Mouse (Mus musculus): ENCODE results near the gene 9130409I23Rik. TPM values are rescaled to one million over a fixed set of nuclear protein-coding genes. Genes with fewer than 3 reads are reported as not detected.
A peak's percentile ranks its signal among the peaks of the same experiment; 100 is the strongest.

9130409I23Rik gene
- polyA plus RNA-seq, 1 experiment from 2014 or later, result 0.53 TPM

GRCm38 (mm10) chr1:181068344-181068743, 17.3 kb downstream of the 9130409I23Rik start:
- Histone ChIP-seq H3K36me3 (replicated peaks; ENCODE audit: insufficient read depth, low read length) (no peaks in the 10 kb centered on the region), H3K9ac (replicated peaks) (no peak overlapping the region), H3K27ac (ENCODE audit: low read depth) (no peak overlapping the region), H3K27me3 (ENCODE audit: insufficient read depth, low read length) (0 out of 2 replicates have a peak, but pooled peaks cover 3% of the 10 kb centered on the region), H3K4me1 (ENCODE audit: insufficient read depth) (no peaks in the 10 kb centered on the region), H3K9me3 (ENCODE audit: low read length) (no peaks in the 10 kb centered on the region), H3K4me3 (ENCODE audit: low read depth, low read length) (no peak overlapping the region), H3K4me2 (ENCODE audit: low read depth, low read length) (no peak overlapping the region)
- ATAC-seq, result no peak
- TF ChIP-seq EP300 (IDR thresholded peaks at IDR 0.05; ENCODE audit: low read depth), result no peak
- no peak for TF ChIP-seq CTCF (IDR thresholded peaks at IDR 0.05; ENCODE audit: low read depth)
- no peak for DNase-seq
- WGBS (ENCODE audit: insufficient replicate concordance), result 48% methylated on average over 1 of the region's 1 CpGs

- no peaks in the 10 kb centered on the region for H3K4me1 ChIP-seq (ENCODE audit: insufficient read depth)
- WGBS (ENCODE audit: insufficient replicate concordance), result 56% methylated on average over 11 of the region's 11 CpGs
- no peak overlapping the region for H3K9ac ChIP-seq (replicated peaks)
- ATAC-seq (no peak), DNase-seq (no peak)
- H3K4me2 ChIP-seq (ENCODE audit: low read depth, low read length), result no peak overlapping the region
- H3K27ac ChIP-seq (ENCODE audit: low read depth), result no peak overlapping the region
- TF ChIP-seq CTCF (IDR thresholded peaks at IDR 0.05; ENCODE audit: low read depth) (no peak), EP300 (IDR thresholded peaks at IDR 0.05; ENCODE audit: low read depth) (no peak)
- H3K27me3 ChIP-seq (ENCODE audit: insufficient read depth, low read length), result 0 out of 2 replicates have a peak, but pooled peaks cover 3% of the 10 kb centered on the region
- no peaks in the 10 kb centered on the region for H3K36me3 ChIP-seq (replicated peaks; ENCODE audit: insufficient read depth, low read length)
- H3K4me3 ChIP-seq (ENCODE audit: low read depth, low read length), result no peak overlapping the region
- no peaks in the 10 kb centered on the region for H3K9me3 ChIP-seq (ENCODE audit: low read length)
These were observed 18.6 kb downstream of the 9130409I23Rik start for GRCm38 (mm10) chr1:181069671-181070070.

DNA sequence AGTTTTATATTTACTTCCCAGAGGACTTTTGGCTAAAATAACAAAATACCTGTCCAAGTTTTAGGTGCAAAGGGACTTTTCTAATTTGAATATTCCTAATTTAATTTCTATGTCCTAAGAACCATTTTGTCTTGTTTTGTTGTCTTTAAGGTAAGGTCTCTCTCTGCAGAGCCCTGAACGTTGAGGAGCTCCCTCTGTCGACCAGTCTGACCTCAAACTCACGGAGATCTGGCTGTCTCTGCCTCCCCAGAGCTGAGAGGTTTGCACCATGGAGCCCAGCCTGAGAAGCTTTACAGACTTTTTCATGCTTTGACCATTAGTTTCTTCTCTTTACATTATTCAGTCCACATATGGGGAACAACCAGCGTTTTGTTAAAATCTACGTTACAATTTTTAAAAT, 22.0 kb downstream of the 9130409I23Rik start:
- no peak overlapping the region for H3K4me2 ChIP-seq (ENCODE audit: low read depth, low read length)
- TF ChIP-seq CTCF (IDR thresholded peaks at IDR 0.05; ENCODE audit: low read depth), result peak; percentile 29
- TF ChIP-seq EP300 (IDR thresholded peaks at IDR 0.05; ENCODE audit: low read depth), result no peak
- ATAC-seq (no peak), DNase-seq (no peak)
- WGBS (ENCODE audit: insufficient replicate concordance), result 33% methylated on average over 5 of the region's 5 CpGs
- no peaks in the 10 kb centered on the region for H3K9me3 ChIP-seq (ENCODE audit: low read length)
- no peak overlapping the region for H3K9ac ChIP-seq (replicated peaks)
- no peaks in the 10 kb centered on the region for H3K4me1 ChIP-seq (ENCODE audit: insufficient read depth)
- H3K27me3 ChIP-seq (ENCODE audit: insufficient read depth, low read length), result 0 out of 2 replicates have a peak, but pooled peaks cover 6% of the 10 kb centered on the region
- H3K36me3 ChIP-seq (replicated peaks; ENCODE audit: insufficient read depth, low read length), result no peaks in the 10 kb centered on the region
- no peak overlapping the region for H3K27ac ChIP-seq (ENCODE audit: low read depth)
- H3K4me3 ChIP-seq (ENCODE audit: low read depth, low read length), result no peak overlapping the region

DNA sequence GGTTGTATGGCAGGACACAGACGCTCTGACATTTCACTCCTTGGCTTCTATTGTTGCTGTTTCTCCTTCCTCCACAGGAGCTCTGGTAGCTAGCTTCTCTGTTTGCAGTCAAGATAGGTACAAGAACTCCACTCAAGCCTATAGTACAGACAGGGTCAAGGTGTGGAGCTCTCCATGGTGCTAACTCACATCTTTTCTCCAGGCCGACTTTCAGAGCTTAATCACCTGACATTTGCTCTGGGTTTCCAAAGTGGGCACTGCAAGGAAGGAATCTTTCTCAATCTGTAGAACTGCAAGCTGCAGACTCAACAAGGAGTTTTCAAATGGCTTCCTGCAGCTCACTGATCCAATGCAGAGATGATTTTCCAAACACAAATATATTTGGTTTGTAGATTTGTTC, 33.0 kb downstream of the 9130409I23Rik start:
- ATAC-seq (no peak), DNase-seq (no peak)
- Histone ChIP-seq H3K9ac (replicated peaks) (no peak overlapping the region), H3K4me2 (ENCODE audit: low read depth, low read length) (no peak overlapping the region), H3K27me3 (ENCODE audit: insufficient read depth, low read length) (no peaks in the 10 kb centered on the region), H3K9me3 (ENCODE audit: low read length) (no peaks in the 10 kb centered on the region), H3K4me1 (ENCODE audit: insufficient read depth) (no peaks in the 10 kb centered on the region), H3K27ac (ENCODE audit: low read depth) (no peak overlapping the region), H3K36me3 (replicated peaks; ENCODE audit: insufficient read depth, low read length) (no peaks in the 10 kb centered on the region), H3K4me3 (ENCODE audit: low read depth, low read length) (no peak overlapping the region)
- WGBS (ENCODE audit: insufficient replicate concordance), result 36% methylated on average over 2 of the region's 2 CpGs
- TF ChIP-seq EP300 (IDR thresholded peaks at IDR 0.05; ENCODE audit: low read depth) (no peak), CTCF (IDR thresholded peaks at IDR 0.05; ENCODE audit: low read depth) (no peak)

DNA sequence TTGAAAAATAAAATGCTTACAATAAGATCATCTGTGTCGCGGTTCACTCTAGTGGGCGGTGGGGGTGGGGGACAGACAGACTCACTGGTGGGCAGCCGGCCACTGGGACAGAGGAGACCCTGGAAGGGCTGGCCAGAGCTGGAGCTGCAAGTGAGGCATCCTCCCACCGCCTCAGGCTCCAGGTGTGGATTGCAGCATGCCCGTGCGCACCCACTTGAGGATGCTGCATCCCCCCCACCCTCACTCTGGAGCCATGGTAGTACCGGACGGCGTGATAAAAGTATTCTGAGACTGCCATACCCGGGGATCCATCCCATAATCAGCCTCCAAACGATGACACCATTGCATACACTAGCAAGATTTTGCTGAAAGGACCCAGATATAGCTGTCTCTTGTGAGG, 39.0 kb downstream of the 9130409I23Rik start:
- Histone ChIP-seq H3K4me1 (ENCODE audit: insufficient read depth) (no peaks in the 10 kb centered on the region), H3K9ac (replicated peaks) (no peak overlapping the region), H3K27me3 (ENCODE audit: insufficient read depth, low read length) (no peaks in the 10 kb centered on the region), H3K27ac (ENCODE audit: low read depth) (no peak overlapping the region), H3K4me3 (ENCODE audit: low read depth, low read length) (no peak overlapping the region), H3K4me2 (ENCODE audit: low read depth, low read length) (no peak overlapping the region), H3K36me3 (replicated peaks; ENCODE audit: insufficient read depth, low read length) (peaks cover 22% of the 10 kb centered on the region), H3K9me3 (ENCODE audit: low read length) (no peaks in the 10 kb centered on the region)
- 78% methylated on average over 12 of the region's 12 CpGs for WGBS (ENCODE audit: insufficient replicate concordance)
- DNase-seq, result no peak
- no peak for TF ChIP-seq CTCF (IDR thresholded peaks at IDR 0.05; ENCODE audit: low read depth)
- TF ChIP-seq EP300 (IDR thresholded peaks at IDR 0.05; ENCODE audit: low read depth), result no peak
- ATAC-seq, result no peak

Other genes starting within 250 kb of the 9130409I23Rik start
- 1,306 and 1,327 TPM in 2 replicates for gene H3f3a, start 237.3 kb upstream of the 9130409I23Rik start, polyA plus RNA-seq (2015; fragmentation: Nextera tagmentation; extraction: Ambion mirVana)
- 11.5 and 11.8 TPM in 2 replicates for gene Sde2, start 200.1 kb upstream of the 9130409I23Rik start, polyA plus RNA-seq (2015; fragmentation: Nextera tagmentation; extraction: Ambion mirVana)
- gene Lefty2, start 158.1 kb upstream of the 9130409I23Rik start, polyA plus RNA-seq (2015; fragmentation: Nextera tagmentation; extraction: Ambion mirVana), result not detected in 2 replicates
- gene Pycr2, start 146.9 kb upstream of the 9130409I23Rik start, polyA plus RNA-seq (2015; fragmentation: Nextera tagmentation; extraction: Ambion mirVana), result 33.3 and 43.4 TPM in 2 replicates
- gene Lefty1, start 116.2 kb upstream of the 9130409I23Rik start, polyA plus RNA-seq (2015; fragmentation: Nextera tagmentation; extraction: Ambion mirVana), result 1.6 and 2.2 TPM in 2 replicates
- 6.3 and 7.4 TPM in 2 replicates for gene Tmem63a, start 108.9 kb upstream of the 9130409I23Rik start, polyA plus RNA-seq (2015; fragmentation: Nextera tagmentation; extraction: Ambion mirVana)
- gene Ephx1, start 30.3 kb upstream of the 9130409I23Rik start, polyA plus RNA-seq (2015; fragmentation: Nextera tagmentation; extraction: Ambion mirVana), result 81.9 and 83.5 TPM in 2 replicates
- 5.9 and 7.8 TPM in 2 replicates for gene Nvl, start 93.0 kb downstream of the 9130409I23Rik start, polyA plus RNA-seq (2015; fragmentation: Nextera tagmentation; extraction: Ambion mirVana)
- 35.4 and 40.0 TPM in 2 replicates for gene Cnih4, start 93.5 kb downstream of the 9130409I23Rik start, polyA plus RNA-seq (2015; fragmentation: Nextera tagmentation; extraction: Ambion mirVana)
- 39.4 and 40.1 TPM in 2 replicates for gene Wdr26, start 160.8 kb downstream of the 9130409I23Rik start, polyA plus RNA-seq (2015; fragmentation: Nextera tagmentation; extraction: Ambion mirVana)

Measured in liver, postnatal 0 days (tissue).